Comparison of ENCODE assay signal across 22 mouse cellular contexts in genomic region chr14:11855499-11855898, GRCm38 (mm10).
"Had no signal": no experiment of that assay in that cellular context is flagged by ENCODE, and none has a peak within 500 bp of the region (broad histone marks: within the 10 kb centered on the region; RNA-seq: fewer than 3 reads in every experiment).

No protein-coding gene starts in this region.

- H3K9ac ChIP-seq: limb, embryonic 13.5 days; liver, embryonic 12.5 days; liver, embryonic 15.5 days; lung, embryonic 15.5 days; midbrain, embryonic 13.5 days had no signal

- H3K4me1 ChIP-seq: liver, embryonic 12.5 days; liver, embryonic 15.5 days; lung, embryonic 15.5 days; megakaryocyte, embryonic 14.5 days; midbrain, embryonic 13.5 days had no signal

- H3K27me3 ChIP-seq: limb, embryonic 13.5 days; liver, embryonic 12.5 days; liver, embryonic 15.5 days; lung, embryonic 15.5 days; megakaryocyte, embryonic 14.5 days; midbrain, embryonic 13.5 days had no signal

- DNase-seq: kidney, adult 9 months; kidney, postnatal 14 days; layer of hippocampus, adult 9-11 months; liver; lung, adult 18-20 months; lung, postnatal 10 days; lung, postnatal 36 days; right cerebral cortex, postnatal 25 days; thymus, adult 18-20 months; thymus, postnatal 36 days had no signal

- H3K36me3 ChIP-seq: limb, embryonic 10.5 days; limb, embryonic 13.5 days; liver, embryonic 12.5 days; liver, embryonic 15.5 days; lung, embryonic 15.5 days; midbrain, embryonic 10.5 days; midbrain, embryonic 13.5 days had no signal

- H3K4me2 ChIP-seq: limb, embryonic 13.5 days; liver, embryonic 12.5 days; liver, embryonic 15.5 days; lung, embryonic 15.5 days; midbrain, embryonic 13.5 days had no signal

- H3K27ac ChIP-seq: layer of hippocampus, adult 2 months; limb, embryonic 10.5 days; limb, embryonic 13.5 days; liver, embryonic 12.5 days; liver, embryonic 15.5 days; lung, embryonic 15.5 days; midbrain, embryonic 10.5 days; midbrain, embryonic 13.5 days had no signal

- ATAC-seq: intestine, postnatal 0 days; liver, embryonic 12.5 days; midbrain, embryonic 13.5 days; midbrain, embryonic 16.5 days had no signal

- H3K4me3 ChIP-seq: layer of hippocampus, adult 2 months; limb, embryonic 10.5 days; limb, embryonic 13.5 days; liver, embryonic 12.5 days; liver, embryonic 15.5 days; lung, embryonic 15.5 days; megakaryocyte, embryonic 14.5 days; midbrain, embryonic 10.5 days; midbrain, embryonic 13.5 days; myocyte had no signal

- H3K9me3 ChIP-seq: limb, embryonic 10.5 days; limb, embryonic 13.5 days; liver, embryonic 12.5 days; liver, embryonic 15.5 days; lung, embryonic 15.5 days; midbrain, embryonic 10.5 days; midbrain, embryonic 13.5 days had no signal
